Mouse (Mus musculus): ENCODE data around the gene Catsper2. TPM values are rescaled to one million over a fixed set of nuclear protein-coding genes. Genes with fewer than 3 reads are reported as not detected.

The Catsper2 gene
- 6.6 and 7.4 TPM in 2 replicates for polyA plus RNA-seq (2012; rRNA removed)

DNA sequence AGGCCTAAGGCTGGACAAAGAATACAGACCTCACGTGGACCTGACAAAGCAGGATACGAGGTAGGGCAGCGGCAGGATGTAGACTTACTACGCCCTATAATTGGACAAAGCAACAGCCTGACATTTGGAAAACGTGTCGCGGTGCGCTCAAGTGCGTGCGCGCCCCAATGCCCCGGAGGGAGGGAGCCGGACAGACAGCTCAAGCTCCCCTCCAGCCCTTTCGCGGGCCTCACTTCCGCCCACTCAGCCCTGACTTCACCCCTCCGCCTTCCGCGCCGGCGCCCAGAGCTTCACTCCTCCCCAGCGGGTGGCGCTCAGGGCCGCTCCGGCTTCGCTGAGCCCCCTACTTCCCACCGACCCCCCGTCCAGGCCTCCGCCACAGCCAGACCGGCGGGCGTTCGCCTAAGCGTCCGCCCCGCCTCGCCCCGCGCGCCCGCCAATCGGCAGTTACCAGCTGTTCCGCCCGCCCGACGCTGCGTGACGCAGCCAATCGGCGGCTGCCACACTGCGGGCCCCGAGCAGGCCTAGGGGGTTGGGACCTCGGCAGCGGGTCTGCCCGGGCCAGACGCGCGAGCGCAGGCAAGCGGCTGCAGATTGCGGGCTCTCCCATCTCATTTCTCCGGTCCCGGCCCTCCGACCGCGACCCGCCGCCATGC is at the start of gene Catsper2, which contains the start of gene Pdia3:
Catsper2 (minus strand) TSS at position 406 of the 656 bp plus-strand sequence.
Pdia3 (plus strand) TSS at position 389 of the 656 bp plus-strand sequence.

DNA sequence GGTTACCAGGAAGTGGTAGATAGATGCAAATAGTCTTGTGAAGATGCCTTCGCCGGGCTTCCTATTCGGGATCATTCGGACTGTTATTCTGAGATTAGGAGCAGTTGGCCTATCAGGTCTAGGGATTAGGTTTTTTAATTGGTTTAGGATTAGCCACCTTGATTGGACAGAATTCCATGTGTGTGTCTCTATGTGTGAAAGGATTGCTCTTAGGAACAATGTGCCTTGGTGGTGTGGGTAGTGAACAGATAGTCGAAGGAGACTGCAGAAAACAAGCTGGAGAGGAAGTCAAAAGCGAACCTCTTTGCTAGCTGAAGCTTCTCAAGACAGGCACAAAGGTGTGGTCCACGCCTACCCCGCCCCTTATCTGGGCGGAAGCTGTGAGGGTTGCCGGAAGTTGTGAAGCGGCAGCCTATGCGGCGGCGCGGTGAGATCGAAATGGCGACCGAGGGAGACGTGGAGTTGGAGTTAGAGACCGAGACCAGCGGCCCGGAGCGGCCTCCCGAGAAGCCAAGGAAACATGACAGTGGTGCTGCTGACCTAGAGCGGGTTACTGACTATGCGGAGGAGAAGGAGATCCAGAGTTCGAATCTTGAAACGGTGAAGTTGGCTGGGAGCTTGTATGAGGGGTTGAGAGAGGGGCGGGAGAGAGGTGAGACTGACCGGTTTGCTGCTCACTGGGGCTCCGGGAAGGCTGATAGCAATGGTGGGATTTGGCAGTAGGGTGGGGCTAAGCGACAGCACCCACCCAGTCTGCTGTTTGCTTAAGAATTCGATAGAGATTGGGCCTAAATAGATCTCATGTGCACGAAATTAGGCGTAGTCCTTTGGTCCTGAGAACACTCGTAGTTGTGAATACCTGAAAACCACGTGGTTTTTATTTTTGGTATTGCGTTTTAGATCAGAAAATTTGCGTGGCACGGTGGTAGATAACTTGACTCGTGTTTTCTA is 43.4 kb upstream of the Catsper2 start, which contains the start of gene Serinc4:
Serinc4 (minus strand) TSS at position 90 of the 951 bp plus-strand sequence.

DNA sequence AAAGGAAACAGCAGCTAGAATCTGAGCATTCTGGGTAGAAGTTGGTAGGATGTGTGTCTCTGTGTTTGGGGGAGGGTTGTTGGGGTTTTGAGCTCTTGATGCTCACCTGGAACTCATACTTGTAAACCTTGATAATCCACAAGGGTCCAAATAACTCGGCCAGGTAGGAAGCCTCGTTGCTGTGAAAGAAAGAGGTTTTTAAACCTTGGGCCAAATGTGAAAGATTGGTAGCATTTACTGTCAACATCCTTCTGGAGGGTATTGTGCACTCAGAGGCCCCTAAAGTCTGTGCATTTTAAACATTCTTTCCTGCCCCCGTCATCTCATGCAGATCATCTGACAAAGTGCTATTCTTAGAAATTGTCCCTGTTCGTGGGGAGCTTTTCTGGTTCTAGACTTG is 39.4 kb upstream of the Catsper2 start, which contains the start of gene Hypk:
Hypk (plus strand) TSS at position 301 of the 400 bp plus-strand sequence.

DNA sequence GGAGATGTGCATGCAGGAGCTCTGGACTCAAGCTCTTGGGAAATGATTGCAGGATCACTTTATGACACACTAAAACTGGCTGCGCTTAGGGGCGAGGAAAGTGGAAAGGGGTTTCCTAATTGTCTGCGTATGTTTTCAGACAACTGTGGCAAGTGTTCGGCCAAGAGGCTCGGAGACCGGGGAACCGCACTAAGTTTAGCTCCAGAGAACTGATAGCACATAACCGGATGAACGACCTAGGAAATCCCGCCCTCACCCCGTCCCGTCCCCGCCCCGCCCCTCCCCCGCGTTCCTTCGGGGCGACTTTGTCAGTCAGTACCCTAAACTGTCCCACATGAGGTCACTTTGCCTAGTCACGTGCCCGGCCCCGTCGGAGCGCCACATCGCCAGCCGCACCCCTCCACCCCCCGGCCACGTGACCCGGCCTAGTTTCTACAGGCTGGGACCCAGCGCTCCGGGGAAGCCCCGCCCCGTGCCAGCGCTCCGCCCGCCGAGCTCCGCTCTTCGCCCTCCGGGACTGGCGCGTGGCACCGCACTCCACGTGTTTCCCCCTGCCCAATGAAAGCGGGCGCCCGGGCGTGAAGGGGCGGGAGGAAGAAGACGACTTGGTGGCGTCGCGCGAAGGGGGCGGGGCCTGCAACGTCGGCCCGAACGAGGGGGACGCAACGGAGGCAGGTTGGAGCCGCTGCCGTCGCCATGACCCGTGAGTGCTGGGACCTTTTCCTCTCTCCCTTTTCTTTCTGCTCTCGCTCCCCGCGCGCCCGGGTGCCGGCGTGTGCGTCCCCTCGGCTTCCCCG is 35.3 kb upstream of the Catsper2 start, which contains the start of gene Serf2:
Serf2 (plus strand) TSS at position 457 of the 797 bp plus-strand sequence.

DNA sequence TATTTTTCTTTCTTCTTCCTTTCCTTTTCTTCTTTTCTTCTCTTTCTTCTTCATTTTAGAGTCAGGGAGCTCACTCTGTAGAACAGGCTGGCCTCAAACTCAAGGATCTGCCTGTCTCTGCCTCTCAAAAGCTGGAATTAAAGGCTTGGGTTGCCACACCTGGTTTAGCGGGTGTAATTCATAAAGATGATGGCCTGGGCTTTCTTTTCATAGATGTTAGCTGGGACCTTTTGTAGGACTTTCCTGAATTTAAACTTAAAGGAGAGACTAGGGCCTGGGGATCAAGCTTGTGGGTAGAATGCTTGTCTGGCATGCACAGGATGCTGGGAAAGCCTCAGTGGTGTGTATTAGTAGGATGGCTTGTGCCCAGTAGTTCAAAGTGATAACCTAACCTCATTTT is 30.6 kb upstream of the Catsper2 start, which contains the start of gene Ell3:
Ell3 (minus strand) TSS at position 101 of the 400 bp plus-strand sequence.

DNA sequence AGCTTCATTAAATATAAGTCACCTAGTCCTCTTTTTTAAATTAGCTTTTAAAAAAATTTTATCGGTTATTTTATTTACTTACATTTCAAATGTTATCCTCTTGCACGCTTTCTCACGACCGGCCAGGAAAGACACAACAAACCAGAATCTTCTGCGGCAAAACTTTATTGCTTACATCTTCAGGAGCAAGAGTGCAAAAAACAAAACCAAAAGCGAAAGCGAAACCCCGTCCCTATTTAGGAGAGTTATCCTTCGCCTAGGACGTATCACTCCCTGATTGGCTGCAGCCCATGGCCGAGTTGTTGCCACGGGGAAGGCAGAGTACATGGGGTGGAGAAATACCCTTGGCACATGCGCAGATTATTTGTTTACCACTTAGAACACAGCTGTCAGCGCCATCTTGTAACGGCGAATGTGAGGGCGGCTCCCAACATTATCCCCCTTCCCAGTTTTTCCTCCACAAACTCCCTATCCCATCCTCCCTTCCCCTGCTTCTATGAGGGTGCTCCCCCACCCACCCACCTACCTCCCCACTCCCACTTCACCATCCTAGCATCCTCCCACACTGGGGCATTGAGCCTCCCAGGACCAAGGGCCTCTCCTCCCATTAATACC is 26.5 kb downstream of the Catsper2 start, which contains the start of gene Strc:
Strc (minus strand) TSS at position 208 of the 615 bp plus-strand sequence.

DNA sequence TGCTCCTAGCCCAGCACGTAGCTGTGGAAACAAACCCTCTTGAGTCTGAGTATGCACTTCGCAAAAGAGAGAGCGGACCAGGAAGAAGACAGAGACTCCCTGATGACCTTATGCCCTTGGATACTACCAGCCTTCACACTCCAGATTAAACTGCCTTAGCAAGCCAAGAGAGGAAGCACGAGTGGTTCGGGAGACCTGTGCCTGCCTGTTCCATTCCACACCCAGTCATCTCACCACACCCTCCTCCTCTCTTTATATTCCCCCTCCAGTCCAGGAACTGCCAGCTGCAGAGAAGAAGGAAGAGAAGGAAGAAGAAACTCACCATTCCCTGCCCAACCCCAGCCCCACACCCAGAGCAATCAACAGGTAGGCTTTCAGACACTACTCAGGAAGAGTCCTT is 56.1 kb downstream of the Catsper2 start, which contains the start of gene Ckmt1:
Ckmt1 (plus strand) TSS at position 221 of the 400 bp plus-strand sequence.

DNA sequence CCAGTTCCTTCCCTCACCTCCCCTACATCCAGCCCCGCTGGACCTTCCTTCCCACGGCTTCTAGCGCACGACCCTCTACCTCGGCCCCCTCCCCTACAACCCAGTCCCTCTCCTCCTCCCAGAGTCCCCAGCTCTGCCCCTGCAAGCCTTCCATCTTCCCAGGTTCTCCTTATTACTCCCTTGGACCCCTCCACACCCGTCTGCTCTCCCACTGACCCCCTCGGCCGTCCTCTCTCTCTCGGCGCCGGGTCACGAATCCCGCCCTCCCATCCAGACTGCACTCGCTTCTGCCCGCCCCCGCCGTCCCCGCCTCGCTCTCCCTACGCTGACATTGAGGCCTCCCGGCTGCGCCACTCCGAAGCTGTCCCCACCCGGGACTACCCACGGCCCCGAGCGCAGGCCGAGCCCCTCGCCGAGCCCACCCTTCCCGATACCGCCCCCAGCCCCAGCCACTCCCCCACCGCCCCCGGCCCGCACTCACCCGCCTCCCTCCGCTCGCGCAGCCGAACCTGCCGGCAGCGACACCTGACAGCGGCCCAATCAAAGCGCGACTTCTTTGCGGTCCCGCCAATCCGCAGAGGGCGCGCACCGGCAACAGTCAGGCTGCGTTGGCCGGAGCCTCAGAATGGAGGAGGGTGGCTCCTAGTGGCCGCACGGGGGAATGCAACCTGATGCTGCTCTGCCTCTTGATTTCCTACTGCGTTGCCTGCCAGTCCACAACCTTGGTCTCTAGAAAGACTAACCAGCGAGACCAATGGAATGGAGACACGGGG is 58.6 kb downstream of the Catsper2 start, which contains the start of gene Ppip5k1:
Ppip5k1 (minus strand) TSS at position 577 of the 773 bp plus-strand sequence.

Other genes starting within 250 kb of the Catsper2 start
- gene Tubgcp4, start 243.1 kb downstream of the Catsper2 start, polyA plus RNA-seq (2012; rRNA removed) = 45.6 and 47.1 TPM in 2 replicates
- gene Zscan29, start 242.7 kb downstream of the Catsper2 start, polyA plus RNA-seq (2012; rRNA removed) = 3.9 and 4.2 TPM in 2 replicates
- 137 and 139 TPM in 2 replicates for gene Trp53bp1, start 142.4 kb downstream of the Catsper2 start, polyA plus RNA-seq (2012; rRNA removed)
- 24.9 and 26.8 TPM in 2 replicates for gene Map1a, start 124.2 kb downstream of the Catsper2 start, polyA plus RNA-seq (2012; rRNA removed)
- 27.2 and 30.6 TPM in 2 replicates for gene Ppip5k1, start 58.4 kb downstream of the Catsper2 start, polyA plus RNA-seq (2012; rRNA removed)
- 87.5 and 102 TPM in 2 replicates for gene Ckmt1, start 56.1 kb downstream of the Catsper2 start, polyA plus RNA-seq (2012; rRNA removed)
- gene Strc, start 26.6 kb downstream of the Catsper2 start, polyA plus RNA-seq (2012; rRNA removed) = 0.03 TPM in 2 replicates
- gene Pdia3, start within 50 bp of the Catsper2 start, polyA plus RNA-seq (2012; rRNA removed) = 128 and 143 TPM in 2 replicates
- gene Ell3, start 30.5 kb upstream of the Catsper2 start, polyA plus RNA-seq (2012; rRNA removed) = 0.24 and 0.28 TPM in 2 replicates
- 306 TPM in 2 replicates for gene Serf2, start 35.4 kb upstream of the Catsper2 start, polyA plus RNA-seq (2012; rRNA removed)
- gene Hypk, start 39.5 kb upstream of the Catsper2 start, polyA plus RNA-seq (2012; rRNA removed) = 33.0 and 33.8 TPM in 2 replicates
- 5.2 and 5.4 TPM in 2 replicates for gene Serinc4, start 43.0 kb upstream of the Catsper2 start, polyA plus RNA-seq (2012; rRNA removed)
- gene Mfap1b, start 60.3 kb upstream of the Catsper2 start, polyA plus RNA-seq (2012; rRNA removed) = 23.4 and 25.3 TPM in 2 replicates
- 14.5 and 14.6 TPM in 2 replicates for gene Mfap1a, start 92.9 kb upstream of the Catsper2 start, polyA plus RNA-seq (2012; rRNA removed)
- gene Wdr76, start 92.9 kb upstream of the Catsper2 start, polyA plus RNA-seq (2012; rRNA removed) = 4.5 and 5.0 TPM in 2 replicates